Mouse (Mus musculus) frontal cortex, postnatal 14 days (tissue): ENCODE results near the gene Asb13.

ENCODE experiments used
- DNase-seq, 2 experiments: peaks; one replicate each; pipeline ENCODE4 v3.0.0; 2022; ENCODE audit warnings: low spot score in 2 of 2

Gene Asb13

DNA sequence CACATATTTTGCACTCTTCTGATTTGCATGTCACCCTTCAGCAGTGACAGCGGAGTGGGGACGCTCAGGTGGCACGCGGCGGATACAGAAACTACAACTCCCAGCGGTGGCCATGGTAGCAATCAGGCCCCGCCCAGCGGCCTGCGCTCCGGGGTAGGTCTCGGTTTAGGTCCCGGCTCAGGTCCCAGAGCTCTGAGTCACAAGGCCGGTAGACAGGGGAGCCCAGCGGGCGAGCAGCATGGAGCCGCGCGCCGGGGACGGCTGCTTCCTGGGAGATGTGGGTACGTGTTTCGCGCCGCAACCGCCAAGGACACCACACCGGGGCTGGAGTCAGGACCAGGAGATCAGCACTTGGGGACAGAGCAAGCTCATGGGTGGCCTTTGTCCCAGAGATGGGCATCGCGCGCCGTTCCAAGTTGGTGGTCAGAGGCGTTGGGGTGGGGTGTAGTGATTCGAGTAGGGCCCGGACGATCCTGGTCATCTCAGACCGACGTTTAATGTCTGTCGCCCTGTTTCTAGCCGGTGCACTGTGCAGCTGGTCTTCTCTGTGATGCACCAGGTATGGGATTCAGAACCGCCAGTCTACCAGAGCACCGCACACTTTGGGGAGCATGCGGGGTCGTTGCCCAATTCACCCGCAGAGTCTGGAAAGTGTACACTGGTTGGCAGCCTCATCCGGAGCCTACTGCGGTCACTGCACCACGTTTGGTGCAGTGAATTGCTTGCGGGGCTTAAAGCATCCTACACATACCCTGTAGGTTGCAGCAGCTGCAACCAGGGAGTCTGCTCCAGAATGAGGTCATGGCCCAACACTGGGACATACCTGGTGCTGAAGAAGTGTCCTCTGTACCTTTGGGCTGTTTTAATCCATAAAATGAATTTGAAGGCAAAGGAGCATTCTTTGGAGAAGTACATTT, at the start of gene Asb13:
Gene Asb13 (plus strand): TSS at position 138 of the 917 bp plus-strand sequence.
- peak; percentile 64 to 72 for DNase-seq

DNA sequence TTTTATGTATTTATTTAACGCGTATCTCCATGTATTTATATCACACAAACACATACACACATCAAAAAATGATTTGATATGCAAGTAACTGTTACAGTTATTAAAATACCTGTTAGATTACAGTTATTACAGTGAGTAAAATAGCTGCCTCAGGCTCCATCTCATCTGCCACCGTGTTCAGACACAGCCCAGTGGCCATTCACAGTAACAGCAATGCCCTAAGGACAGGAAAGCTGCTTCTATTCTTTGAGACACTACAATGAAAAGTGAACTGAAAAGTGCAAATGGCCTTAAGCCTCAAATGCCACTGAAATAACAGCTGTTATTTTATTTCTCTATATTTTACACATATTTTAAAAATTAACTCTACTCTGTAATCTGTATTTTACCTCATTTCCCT, 43.0 kb upstream of the Asb13 start:
- DNase-seq: no peak

DNA sequence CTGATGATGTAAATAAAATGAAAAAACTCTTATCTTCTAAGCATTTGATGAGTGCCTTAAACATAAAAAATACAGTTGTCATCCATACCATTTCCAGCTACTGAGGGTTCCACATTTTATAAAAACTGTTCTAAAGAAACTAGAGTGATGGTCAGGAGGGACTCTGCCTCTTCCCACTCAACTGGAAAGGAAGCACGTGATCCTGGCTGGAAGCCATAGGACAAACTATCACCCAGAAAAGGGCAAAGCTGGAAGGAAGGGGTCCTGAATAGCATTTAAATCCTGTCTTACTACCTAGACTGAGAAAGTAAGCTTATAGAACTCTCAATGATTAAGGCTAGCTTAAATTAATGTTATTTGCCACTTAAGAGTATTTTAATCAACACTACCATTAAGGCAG, 39.5 kb upstream of the Asb13 start:
- DNase-seq: no peak

DNA sequence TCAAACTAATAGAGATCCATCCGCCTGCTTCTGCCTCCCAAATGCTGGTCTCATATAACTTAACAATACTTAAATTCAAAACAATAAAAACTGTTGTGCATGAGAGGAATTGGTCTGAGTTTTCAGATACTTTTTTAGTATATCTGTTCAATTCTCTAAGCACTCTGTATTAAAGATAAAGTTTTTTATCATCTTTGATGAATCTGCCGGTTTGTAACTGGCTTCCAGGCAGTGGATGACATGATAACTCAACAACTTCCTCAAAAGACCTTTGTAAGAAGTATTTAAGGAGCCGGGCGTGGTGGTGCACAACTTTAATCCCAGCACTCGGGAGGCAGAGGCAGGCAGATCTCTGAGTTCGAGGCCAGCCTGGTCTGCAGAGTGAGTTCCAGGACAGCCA, 37.6 kb upstream of the Asb13 start:
- DNase-seq: no peak

DNA sequence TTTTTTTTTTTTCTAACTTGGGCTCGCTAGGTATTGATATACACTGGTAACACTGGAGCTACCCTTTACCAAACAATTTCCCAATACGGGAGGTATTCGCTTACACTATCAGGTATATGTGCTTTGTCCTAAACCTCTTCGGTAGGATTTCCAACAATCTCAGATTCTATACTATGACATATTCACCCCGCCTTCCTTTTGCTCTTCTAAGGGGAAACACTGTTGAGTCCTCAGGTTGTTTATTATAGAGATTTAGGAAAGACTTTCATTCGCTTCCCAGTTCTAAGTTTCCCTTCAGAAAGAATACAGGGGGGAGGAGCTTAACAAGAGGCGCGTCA, 24.1 kb upstream of the Asb13 start:
- no peak for DNase-seq

DNA sequence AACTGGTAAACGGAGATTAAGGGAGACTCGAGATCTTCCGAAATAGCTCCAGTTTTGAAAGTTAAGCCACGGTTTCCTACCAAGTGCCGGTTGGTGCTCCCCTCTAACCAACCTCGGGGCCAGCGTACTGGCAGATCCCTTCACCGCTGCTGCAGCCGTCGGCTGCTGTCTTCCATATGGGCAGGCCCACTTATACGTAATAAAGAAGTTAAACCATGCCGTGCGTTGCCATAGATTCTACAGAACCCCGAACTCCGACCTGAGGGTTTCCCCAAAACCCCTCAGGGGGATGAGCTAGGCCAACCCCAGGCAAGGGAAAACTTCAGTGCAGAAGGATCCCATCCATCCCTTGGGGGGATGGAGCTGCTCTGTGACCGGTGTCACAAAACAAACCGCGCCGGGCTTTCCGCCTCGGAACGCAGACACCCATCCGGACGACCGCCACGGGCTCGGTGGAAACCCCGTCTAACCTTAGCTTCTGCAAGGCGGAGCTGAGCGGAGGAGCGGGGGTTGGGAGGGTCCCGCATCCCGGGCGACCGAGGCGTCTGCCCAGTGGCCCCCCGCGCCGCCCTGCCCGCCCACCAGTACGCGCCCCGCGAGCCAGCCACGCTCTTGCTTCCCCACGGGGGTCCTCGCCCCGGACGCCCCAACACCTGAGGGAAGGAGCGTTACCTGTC, 23.6 kb upstream of the Asb13 start:
- DNase-seq: peak; percentile 11 to 39

DNA sequence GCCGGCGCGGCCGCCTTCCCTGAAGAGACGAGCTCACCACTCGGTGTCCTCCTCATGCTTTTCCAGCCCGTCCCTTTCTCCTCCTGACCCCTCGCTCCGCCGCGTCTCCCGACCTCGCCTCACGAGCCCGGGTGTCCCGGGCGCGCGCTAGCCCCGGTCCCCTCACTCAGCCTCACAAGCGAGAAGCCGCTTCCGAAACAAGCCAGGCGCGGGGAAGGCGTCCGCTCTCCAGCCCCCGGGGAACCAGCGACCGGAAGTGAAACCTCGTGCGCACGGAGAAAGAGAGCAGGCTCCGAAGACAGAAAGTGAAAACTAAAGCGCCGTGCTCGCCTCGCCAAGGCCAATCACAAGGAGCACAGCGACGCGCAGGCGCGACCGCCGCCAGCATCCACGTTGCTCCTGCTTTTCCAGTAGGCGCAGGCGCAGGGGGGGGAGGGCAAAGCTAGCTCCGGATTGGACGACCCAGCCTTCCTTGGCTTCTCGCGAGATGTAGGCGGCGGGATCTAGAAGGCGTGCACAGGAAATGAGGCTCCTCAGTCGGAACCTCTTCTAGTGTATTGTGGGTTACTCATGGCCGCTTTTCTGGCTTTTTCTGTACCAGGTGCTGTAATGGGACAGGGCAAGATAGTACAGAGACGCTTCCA, 22.9 kb upstream of the Asb13 start, which contains the start of gene Fam208b:
Gene Fam208b (minus strand): TSS at position 314 of the 644 bp plus-strand sequence.
- DNase-seq: peak; percentile 98 to 99

DNA sequence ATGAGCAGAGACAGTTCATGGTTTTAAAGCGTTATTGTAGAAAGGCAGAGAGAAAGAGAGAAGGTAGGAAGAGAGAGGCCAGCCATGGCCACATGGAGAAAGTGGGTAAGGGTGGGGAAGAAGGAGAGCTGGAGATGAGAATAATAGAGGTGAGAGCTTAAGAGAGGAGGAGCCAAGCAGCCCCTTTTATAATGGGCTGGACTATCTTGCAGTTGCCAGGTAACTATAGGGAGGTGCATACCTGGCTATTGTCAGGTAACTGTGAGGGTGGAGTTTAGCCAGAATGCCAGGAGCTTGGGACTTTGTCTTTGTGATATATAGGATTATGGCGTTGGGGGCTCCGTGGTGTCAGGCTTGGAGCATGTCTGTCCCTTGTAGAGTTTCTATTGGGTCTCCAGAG, 6.7 kb upstream of the Asb13 start:
- DNase-seq: no peak

DNA sequence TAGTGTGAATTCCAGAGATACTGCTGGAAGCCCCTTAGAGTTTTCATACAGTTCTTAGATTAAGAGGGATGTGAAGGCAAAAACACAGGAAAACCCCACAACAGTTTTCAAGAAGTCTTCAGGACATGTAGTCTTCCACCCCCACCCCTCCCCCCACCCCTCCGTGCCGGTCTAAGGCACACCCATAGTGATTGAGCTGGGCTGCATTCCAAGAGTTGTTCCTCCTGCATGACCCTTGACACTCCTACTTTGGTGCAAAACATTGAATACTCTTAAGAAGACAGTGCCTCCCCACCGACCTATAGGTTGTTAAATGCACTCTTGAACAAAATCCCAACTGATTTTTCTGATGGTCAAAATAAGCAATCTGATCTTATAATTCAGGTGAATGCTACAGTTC, 5.7 kb upstream of the Asb13 start:
- DNase-seq: no peak

DNA sequence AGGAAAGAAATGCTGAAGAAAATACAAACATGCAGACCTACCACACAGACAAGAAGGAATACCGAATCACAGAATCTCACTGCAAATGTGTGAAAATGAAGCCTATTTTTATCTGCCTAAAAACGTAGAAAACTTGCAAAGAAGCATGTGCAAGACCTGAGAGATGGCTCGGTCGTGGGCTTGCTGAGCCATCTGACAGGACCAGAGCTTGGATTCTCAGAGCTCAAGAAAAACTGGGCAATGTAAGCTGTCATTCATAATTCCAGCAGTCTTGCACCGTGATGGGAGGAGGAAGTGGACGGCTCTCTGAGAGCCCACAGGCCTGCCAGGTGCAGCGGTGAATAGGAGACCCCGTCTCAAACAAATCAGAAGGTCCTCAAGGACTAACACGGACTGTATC, 1.3 kb upstream of the Asb13 start:
- DNase-seq: no peak

DNA sequence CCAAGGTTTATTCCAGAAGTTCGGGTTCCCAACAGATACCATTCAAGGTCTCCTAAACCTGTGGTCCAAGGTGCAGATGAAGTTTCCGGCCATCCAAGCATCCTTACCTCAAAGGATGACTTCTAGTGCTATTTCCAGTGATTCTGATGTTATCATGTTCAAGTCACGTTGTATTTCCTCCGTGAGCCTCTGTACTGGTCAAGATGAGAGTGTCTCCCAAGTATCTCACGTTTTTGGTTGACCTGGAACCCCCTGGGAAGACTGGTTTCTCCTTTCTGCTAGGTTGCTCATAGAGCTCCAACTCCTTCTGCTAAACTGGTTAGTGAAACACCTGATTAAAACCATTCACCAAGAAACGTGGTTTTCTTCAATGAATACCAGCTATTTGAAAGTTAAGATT, 701 bp upstream of the Asb13 start:
- DNase-seq: no peak

DNA sequence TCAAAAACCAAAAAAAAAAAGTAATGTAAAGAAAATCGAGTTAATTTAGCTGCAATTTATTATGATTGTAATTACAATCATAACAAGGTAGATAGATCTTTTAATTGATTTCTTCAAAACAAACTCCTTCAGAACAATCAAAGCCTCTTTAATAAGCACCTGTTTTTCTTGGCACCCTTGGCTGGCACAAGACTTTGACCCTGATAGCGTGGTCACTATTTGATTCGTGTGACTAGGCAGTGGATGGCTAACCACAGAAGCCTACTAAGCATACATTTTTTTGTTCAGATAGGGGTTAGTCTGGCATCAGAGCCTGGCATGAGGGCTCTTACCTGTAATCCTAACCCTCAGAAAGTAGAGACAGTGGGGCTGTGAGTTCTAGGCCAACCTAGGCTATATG, 1.2 kb downstream of the Asb13 start:
- DNase-seq: no peak

DNA sequence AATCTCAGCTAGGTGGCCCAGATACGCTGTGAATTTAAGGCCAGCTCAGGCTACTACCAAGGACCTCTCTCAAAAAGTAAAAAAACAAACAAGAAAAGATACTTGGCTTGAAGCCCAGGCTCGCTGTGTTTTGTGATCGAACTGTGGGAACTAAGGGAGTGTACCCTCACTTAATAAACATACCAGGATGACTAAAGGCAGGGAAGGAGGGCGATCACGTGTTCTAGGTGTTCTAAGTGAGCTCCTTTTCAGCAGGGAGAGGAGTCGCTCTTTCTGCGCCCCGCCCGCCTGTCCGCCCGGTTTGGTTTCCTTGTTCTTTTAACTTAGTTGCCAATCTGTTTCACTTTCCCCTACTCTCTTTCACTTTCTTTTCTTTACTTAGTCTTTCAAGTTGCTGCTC, 3.0 kb downstream of the Asb13 start:
- no peak for DNase-seq

DNA sequence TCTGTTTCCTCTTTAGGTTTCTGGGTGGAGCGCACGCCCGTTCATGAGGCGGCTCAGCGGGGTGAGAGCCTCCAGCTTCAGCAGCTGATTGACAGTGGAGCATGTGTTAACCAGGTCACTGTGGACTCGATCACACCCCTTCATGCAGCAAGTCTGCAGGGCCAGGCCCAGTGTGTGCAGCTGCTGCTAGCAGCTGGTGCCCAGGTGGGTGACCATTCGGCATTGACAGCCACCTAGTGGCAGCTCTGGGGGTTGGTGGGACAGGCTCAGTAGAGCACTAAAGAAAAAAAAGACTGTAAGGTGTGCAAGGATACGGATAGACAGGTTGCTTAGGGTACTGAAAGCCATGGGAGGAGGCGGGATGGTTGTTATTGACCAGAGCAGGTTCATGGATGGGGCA, 8.2 kb downstream of the Asb13 start:
- no peak for DNase-seq

DNA sequence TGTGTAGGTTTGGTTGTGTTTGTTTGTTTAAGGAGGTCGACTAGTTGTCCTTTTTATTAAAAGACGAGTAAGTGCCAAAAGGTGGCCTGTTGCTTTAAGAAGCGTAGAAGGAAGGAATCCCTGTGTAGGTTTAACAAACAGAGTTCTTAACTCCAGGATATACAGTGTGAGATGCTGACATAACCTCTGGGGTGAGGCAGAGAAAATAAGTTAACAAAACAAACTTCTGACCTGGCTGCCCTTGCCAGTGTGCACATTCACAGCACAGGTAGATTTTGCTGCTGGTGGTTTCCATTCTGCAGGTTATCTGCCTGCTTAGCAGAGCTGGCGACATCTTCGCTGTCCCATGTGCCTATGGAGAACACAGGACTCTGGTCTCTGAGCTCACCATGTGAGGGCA, 8.7 kb downstream of the Asb13 start:
- no peak for DNase-seq

DNA sequence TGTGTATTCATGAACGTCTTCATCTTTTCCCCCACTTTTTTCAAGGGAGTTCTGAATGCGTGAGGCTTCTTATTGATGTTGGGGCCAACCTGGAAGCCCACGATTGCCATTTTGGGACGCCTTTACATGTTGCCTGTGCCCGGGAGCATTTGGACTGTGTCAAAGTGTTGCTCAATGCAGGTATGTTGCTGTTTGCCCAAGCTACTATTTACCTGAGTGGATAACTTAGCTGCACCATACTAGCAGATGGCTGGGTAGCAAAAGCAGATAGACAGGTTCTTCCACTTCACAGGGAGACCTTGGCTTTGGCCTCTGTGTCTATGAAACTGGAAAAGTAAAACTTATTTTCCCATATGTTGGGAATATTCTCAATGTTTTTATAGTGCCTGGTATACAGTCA, 11.0 kb downstream of the Asb13 start:
- no peak for DNase-seq

DNA sequence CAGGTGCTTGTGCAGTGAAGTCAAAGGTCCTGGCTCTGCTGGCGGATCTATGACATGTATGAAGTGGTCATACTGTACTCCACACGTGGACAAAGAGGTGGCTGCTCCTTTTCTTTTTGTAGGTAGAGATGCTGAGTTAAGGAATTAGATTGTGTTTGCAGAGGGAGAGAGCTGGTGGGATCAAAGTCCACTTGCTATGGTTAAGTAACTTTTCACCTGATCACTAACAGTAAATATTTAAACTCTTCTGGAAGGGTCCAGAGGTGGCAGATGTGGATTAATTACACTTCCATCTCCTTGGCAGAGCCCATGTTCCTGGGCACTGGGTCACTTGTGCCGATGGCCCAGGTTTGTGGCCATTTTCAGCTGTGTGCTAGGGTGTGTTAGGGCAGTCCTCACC, 12.1 kb downstream of the Asb13 start:
- DNase-seq: no peak

DNA sequence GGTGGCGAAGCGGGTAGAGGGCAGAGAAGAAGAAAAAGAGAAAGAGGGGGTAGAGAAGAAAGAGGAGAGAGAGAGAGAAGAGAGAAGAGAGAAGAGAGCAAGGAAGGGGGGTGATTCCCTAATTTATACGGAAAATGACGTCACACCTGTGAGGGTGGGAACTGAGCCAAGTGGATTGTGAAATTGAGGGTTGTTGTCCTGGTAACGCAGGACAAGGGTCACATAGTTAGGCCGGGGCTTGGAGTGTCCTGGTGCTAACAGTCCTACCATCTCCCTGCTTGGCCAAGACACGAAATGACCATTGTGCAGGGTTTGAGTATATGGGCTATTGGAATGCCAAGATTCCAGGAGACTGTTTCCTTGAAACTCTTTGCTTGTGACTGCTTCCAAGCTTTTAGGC, 12.7 kb downstream of the Asb13 start:
- no peak for DNase-seq

DNA sequence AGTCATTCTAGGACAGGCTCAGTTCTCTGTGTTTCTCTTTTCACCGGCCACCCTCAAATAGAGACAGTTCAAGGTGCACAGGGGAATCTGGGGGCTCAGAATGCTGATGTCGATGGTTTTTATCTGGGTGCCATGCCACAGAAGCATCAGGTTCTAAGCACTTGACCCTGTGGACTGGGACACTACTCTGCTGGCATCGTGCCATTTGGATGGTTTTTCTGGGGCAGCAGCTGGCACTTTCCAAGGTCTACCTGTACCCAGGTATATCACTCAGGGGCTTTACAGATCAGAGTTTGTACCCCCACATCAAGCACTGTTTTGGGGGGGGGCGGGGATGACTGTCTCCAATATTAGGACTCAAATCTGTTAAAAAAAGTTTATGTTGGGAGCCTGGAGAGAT, 16.7 kb downstream of the Asb13 start:
- DNase-seq: no peak

DNA sequence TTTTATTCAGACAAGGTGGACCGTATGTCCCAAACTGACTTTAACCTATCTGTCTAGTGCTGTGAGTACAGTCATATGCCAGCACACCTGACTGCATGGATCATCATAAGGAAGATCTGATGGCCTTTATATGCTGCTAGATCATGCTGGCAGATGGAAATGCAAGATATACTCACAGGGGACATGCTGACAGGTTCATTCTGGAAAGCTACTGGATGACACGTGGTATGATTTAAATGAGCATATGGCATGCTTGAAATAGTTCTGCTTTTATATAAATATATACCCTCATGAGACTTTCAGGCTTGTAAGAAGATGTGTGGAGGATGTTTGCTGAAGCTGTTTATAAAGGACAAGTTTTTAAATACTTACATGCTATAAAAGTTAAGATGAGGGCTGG, 20.6 kb downstream of the Asb13 start:
- DNase-seq: no peak

DNA sequence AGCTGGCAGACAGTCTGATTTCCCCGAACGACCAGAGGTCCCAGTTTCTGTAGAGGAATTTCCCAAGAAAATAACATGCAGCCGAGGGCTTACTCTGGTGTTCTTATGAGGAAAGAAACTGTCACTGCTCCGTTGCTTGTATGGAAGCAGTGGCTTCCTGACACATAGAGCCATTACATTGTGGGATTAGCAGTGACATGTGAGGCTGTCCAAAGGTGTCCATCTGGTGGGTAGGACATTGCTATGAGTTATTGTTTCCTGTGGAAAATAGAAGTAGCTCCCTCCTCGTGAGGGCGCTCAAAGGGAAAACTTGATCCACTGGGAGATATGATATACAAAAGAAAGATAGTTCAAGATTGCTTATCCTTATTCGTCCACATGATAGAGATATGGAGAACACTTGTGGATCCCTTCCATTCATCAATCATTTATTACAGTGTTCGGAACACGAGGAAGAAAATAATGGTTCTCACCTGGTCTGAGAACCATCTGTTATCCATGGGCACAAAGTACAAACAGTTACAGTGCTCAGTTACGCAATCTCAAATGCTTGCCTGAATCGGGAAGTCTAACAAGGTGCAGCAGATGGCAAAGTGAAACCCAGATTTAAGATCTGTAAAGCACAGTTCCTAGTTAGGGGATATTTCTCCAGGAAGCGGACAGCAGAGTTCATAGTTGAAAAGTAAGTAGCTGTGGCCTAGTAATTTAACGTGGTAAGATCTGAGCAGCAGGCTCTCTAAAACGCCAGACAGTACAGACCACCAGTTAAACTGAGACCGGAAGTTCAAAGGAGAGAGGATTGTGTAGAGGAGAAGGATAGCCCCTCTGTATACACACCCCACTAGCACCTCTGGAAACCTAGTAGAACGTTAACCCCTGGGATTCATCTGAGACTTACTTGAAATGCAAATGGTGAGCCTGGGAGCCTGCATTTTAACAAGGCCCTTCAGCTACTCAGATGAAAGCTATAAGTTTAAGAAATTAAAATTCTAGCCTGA, 25.6 kb downstream of the Asb13 start:
- no peak for DNase-seq

DNA sequence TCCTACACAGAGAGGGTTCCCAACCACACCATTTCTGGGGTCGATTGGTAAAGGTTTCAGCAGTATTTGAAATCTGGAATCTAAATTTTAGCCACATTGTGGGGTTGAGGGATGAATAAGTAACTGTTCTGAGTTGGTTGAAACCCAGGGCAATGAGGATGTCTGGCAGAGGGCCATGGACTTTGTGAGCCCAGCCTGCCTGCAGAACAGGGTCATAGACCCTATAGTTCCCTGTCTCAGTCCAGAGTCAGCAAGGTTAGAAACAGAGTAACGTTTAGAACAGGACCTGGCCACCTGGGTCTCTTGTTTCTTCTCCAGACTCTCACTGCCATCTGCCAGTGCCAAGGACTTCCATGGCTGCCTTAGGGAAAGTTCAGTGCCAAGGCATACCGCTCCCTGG, 30.4 kb downstream of the Asb13 start:
- DNase-seq: no peak
